Comparison of ENCODE assay signal across 9 mouse cellular contexts in the genomic region with DNA sequence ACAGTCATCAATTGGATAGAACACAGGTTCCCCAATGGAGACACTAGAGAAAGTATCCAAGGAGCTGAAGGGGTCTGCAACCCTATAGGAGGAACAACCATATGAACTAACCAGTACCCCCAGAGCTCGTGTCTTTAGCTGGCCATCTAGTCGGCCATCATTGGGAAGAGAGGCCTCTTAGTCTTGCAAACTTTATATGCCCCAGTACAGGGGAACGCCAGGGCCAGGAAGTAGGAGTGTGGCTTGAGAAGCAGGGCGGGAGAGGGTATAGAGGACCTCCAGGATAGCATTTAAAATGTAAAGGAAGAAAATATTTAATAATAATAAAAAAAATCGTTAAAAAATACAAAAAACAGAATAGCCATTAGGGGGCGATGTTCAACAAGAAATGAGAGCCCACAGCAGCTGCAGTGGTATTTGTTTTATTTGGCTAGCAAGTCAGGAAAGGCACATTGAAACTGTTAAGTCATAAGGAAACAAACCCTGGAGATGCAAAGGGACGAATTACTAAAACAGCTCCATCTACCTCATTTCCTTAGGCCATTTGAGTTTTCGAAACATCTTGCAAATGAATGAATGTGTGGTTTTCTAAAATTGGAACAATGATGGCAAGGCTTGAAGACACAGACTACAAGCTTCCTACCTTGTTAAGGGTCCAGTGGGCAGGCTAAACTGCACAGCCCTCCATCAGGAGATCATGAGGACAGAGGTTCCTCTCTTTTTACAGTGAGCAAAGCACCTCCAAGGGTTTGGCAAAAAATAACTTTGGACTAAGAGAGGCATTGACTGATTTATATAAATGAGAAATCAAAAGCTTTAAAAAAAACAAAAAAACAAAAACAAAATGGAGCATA.
DNase-seq lines count a peak whose midpoint lies in the region; ATAC-seq lines count a peak whose summit lies in the region.
"Had no signal": no experiment of that assay in that cellular context is flagged by ENCODE, and none has a peak within 500 bp of the region (broad histone marks: within the 10 kb centered on the region; RNA-seq: fewer than 3 reads in every experiment).

No protein-coding gene starts in this region.

- no peaks in the 10 kb centered on the region for H3K36me3 ChIP-seq in hindbrain, embryonic 11.5 days (ENCODE audit: control insufficient read depth, insufficient read depth, low read length)
- H3K36me3 ChIP-seq: liver, embryonic 15.5 days had no signal

- H3K27ac ChIP-seq in hindbrain, embryonic 11.5 days (ENCODE audit: low read depth, low read length) = no peak overlapping the region
- H3K27ac ChIP-seq: liver, embryonic 15.5 days had no signal

- no peak overlapping the region for H3K9ac ChIP-seq in hindbrain, embryonic 11.5 days (ENCODE audit: low read depth, low read length)
- H3K9ac ChIP-seq: liver, embryonic 15.5 days had no signal

- peak; percentile 1 to 7 for DNase-seq in frontal cortex, postnatal 36 days (ENCODE audit: low spot score in 2 of 2)
- DNase-seq in frontal cortex, postnatal 25 days (ENCODE audit: low spot score in 2 of 2) = no peak
- peak; percentile 30 for DNase-seq in thymus, postnatal 0 days (ENCODE audit: low spot score)
- DNase-seq in thymus, postnatal 36 days = no peak
- DNase-seq in hindbrain, embryonic 11.5 days (ENCODE audit: low spot score) = peak; percentile 46
- DNase-seq in skeletal muscle tissue, adult 2 months (ENCODE audit: low read depth, low spot score) = peak; percentile 20
- DNase-seq in right cerebral cortex, adult 2 months (ENCODE audit: low spot score in 2 of 2) = no peak
- no peak for DNase-seq in right cerebral cortex, postnatal 10 days (ENCODE audit: low spot score in 2 of 2)

- no peaks in the 10 kb centered on the region for H3K9me3 ChIP-seq in hindbrain, embryonic 11.5 days (ENCODE audit: control insufficient read depth, low read length)
- H3K9me3 ChIP-seq: liver, embryonic 15.5 days had no signal

- peak; percentile 67; the same call in 1 of the 2 replicates for ATAC-seq in hindbrain, embryonic 11.5 days (ENCODE audit: low FRiP score)

- H3K4me2 ChIP-seq in hindbrain, embryonic 11.5 days (replicated peaks; ENCODE audit: low read depth, low read length) = no peak overlapping the region
- H3K4me2 ChIP-seq: liver, embryonic 15.5 days had no signal

- no peak overlapping the region for H3K4me3 ChIP-seq in hindbrain, embryonic 11.5 days (ENCODE audit: low read depth, low read length)
- H3K4me3 ChIP-seq: liver, embryonic 15.5 days had no signal

- WGBS in hindbrain, embryonic 11.5 days = 37% methylated on average over 8 of the region's 8 CpGs

- no peaks in the 10 kb centered on the region for H3K27me3 ChIP-seq in hindbrain, embryonic 11.5 days (ENCODE audit: control insufficient read depth, insufficient read depth, low read length)
- H3K27me3 ChIP-seq: liver, embryonic 15.5 days had no signal

- no peaks in the 10 kb centered on the region for H3K4me1 ChIP-seq in hindbrain, embryonic 11.5 days (replicated peaks; ENCODE audit: control insufficient read depth, insufficient read depth, low read length)
- H3K4me1 ChIP-seq: liver, embryonic 15.5 days had no signal

Comparison
In these comparisons a context has a peak if more than half of its experiments do, and no peak if none do; other contexts are left out.
1. DNase-seq: peak in frontal cortex, postnatal 36 days (2 of 2), thymus, postnatal 0 days (single experiment), hindbrain, embryonic 11.5 days (single experiment) and skeletal muscle tissue, adult 2 months (single experiment); none in frontal cortex, postnatal 25 days (0 of 2), thymus, postnatal 36 days (0 of 2), right cerebral cortex, adult 2 months (0 of 2) and right cerebral cortex, postnatal 10 days (0 of 2).